Mouse (Mus musculus) forelimb bud, embryonic 11.5 days (tissue): ENCODE results near the gene Rab3a.

Experiments
- DNase-seq: peaks from one replicate; pipeline ENCODE4 v3.0.0-alpha.2; 2012; ENCODE audit warnings: low read depth, low spot score

Rab3a gene

DNA sequence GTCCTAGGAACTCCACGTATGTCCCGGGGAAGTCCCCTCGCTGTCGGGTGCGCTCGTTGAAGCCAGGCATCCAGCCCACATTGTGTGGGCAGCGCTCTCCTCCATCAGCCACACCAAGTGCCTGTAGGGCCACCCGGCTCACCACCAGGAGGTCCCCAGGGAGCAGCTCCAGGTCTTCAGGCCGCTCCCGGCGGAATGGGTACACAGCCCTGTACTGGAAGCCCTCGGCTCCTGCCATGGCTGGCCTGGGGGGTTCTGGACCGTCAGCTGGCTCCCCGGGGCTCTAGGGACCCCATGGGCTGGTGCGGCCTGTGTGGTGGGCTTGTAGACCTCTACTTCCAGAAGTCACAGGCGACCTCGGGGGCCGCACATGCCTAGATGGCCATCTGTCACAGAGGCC, 20.3 kb downstream of the Rab3a start:
- DNase-seq = no peak

DNA sequence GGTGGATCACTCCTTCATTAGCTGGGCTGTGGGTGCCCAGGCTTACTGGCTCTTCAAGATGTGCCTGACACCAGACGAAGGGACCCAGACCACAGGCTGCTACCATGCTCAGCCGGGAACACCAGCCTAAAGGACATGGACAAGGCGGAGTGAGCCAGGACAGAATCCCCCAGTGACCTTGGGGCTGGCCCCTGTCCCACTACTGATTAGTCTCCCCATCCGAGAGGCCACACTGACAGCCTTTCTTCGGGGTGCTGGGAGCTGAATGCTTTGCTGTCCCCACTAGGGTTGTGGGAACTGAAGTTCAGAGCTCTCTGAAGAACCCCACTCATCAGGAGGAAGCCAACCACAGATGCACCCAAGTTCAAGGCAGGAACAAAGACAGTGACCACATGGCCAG, 20.7 kb downstream of the Rab3a start:
- no peak for DNase-seq

DNA sequence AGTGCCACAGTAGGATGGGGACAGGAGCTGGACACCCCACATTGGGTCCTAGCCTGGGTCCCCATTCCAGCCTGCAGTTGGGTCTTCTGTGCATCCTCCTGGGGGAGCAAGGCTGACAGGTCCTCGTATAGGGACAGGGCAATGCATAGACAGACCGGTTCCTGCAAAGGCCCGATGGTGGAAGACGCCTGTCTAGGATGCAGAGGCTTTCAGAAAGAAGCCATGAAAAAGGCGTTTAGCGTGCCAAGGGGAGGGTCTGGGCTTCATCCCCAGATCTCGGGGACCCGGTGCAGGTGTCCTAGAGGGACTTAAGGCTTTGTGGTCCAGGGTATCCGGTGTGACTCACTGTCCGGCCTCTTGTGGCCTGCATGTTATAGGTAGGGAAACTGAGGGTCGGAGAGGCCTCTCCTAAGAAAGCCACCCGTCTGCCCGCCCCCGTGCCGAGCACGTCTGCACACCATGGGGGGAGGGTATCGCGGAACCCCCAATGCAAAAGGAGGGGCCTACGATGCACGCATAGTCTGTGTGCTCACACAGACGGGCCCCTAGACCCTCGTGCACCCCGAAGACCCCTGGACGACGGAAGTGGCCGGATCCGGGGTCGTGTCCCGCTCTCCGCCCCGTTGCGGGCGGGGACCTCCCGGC, 21.5 kb downstream of the Rab3a start:
- DNase-seq = no peak

GRCm38 (mm10) chr8:70776496-70777444, 22.3 kb downstream of the Rab3a start, which contains the start of gene Pik3r2:
Gene Pik3r2, minus strand, starts transcription at chr8:70776713.
- peak; percentile 97 for DNase-seq

GRCm38 (mm10) chr8:70780093-70780492, 25.6 kb downstream of the Rab3a start:
- DNase-seq = no peak

DNA sequence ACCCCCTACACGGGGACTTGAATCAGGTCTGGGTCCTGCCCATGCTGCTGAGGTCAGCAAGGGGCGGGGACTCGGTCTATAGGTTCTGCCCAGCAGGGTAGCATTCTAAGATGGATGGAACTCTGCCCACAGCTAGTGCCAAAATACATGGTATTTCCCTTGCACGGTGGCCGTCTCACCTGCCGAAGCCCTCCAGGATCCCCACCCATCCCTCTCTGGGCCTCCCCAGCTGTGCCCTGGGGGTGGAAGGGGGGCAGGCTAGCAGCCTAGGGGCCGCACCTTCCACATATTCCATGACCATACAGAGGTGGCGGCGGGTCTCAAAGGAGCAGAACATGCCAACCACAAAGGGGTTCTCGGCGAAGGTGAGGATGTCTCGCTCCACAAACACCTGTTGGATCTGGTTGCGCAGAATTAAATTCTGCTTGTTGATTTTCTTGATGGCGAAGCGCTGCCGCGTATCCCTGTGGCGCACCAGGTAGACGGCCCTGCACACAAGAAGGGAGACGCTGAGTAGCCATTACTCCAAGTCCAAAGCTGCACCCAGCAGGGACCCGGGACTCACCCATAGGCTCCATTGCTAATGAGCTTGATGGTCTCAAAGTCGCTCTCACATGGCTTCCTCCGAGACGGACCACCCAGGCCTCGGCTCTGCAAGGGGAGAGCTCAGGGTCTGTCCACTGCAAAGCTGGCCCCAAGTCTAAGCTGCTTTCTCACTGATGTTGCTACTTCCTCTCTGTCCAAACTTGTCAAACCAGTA, 32.0 kb downstream of the Rab3a start:
- no peak for DNase-seq

DNA sequence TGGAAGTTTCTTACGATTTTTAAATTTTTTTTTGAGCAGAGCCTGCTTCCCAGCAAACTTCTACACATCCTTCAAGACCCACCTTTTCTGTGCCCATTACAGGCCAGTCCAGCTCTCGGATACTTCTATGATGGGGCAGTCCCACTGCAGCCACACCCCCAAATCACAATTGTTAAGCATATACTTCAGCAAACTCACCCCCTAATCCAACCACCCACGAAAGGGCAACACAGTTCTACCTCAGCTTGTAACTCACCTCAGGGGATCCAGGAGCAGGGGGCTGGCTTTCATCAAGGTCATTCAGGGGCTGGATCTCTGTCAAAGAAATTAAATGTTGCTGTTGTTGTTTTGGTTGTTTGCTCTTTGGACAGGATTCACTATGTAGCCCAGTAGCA, 32.6 kb downstream of the Rab3a start:
- DNase-seq = no peak

DNA sequence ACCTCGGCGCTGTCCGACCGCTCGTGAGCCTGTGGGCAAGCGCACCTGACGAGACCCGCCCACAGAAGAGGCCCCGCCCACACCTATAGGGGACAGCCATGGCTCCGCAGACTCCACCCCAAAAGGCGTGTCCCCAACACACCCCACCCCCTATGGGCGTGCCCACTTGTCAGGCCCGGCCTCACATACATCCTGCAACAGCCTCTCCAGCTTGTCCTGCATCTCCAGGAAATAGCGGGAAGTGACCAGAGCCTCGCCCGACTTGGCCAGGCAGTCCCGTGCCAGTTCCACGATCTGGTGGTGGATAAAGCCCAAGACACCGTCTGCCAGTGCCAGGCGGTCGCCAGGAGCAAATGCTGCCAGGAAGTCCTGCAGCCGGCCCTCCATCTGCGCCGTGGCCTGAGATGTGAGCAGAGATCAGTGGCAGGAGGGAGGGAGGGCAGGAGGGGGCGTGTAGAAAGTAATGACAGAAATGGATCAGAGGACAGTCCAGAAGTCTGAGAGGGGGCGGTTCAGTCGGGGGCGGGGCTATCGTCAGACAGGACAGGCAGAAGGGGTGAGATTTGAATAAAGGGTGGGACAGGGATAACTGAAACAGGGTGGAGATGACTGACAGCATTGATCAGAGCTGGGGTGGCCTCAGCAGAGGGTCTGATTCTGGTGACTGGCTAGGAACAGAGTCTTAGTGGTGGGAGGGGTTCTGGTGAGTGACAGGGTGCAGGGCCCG, 33.6 kb downstream of the Rab3a start:
- peak; percentile 60 for DNase-seq

DNA sequence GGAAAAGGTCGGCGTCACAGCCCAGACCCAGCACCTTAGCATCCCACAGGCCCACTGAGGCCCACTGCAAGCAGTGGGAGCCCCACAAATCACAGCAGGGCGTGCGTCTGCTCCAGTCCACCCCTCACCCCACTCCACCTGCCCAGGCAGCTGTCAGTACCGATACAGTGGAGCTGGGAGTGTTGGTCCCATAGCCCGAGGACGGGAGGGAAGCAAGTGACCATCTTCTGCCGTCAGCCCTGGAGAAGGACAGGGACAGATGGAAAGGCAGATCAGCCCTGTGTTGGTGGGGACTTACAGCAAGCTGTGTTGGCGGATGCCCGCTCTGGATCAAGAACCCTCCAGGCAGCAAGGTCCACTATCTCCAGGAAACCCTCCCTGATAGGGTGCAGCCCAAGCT, 34.6 kb downstream of the Rab3a start:
- no peak for DNase-seq

DNA sequence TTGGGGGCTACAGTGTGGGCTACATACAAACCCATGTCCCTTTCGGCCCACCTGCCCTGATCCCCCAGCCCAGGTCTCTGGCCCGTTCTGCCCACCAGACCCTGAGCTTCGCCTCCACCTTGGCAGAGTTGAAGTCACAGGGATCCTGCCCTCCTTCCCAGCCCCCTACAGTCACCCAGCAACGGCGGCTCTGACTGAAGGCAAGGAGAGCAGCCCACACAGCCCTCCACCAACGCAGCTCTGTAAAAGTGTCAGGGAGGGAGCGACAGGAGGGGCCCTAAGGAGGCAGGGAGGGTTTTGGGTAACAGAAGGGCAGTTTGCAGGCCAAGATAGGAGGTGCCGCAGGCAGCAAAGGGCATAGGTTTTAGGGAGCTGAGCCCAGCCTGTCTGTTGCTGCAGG, 36.4 kb downstream of the Rab3a start:
- no peak for DNase-seq

DNA sequence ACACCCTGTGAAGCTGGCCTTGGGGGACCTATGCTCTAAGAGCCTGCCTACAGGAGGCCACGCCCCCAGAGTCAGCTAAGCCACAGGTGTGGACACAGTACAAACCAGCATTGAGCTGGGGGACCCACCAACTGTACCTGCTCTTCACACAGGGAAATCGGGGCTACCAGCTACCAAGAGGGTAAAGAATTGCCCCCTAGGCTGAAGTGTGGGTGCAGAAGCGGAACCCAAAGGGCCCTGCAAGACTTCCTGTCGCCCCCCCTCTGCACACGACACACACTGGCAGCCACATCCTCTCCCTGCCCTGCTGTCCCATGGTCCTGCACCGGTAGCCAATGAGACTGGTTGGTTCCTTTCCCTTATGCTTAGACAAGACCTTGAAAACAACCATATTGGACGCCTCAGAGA, 36.8 kb downstream of the Rab3a start:
- no peak for DNase-seq

DNA sequence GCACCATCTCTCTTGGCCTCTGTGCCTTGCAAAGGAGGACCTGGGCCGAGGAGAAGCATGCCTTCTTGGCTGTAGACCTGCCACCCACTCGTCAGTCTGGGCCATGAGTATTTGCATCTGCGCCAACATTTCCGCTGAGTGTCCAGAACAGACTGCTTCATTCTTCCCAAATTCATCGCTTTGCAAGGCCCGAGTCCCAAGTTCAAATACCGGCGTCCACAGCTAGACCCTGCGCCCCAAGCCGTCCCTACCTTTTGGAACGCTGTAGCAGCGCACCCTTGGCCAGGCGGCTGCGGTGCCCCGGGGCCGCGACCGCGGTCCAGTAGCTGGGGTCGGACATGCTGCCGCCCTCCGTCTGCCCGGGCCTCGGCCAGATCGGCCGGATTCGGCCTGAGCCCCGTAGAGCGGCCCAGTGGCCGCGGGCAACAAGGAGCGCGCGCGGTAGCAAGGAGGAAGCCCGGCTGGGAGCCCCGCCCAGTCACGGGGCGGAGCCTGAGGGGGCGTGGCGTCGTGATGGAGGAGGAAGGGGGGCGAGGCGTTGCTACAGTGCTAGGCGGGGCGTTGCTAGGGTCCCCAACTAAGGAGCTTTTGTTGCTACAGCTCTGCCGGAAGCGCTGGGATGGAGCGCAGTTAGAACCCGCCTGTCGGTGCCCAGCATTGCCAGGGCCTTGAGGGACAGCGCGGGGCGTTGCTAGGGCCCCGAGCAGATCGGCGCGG, 37.7 kb downstream of the Rab3a start:
- peak; percentile 96 for DNase-seq

DNA sequence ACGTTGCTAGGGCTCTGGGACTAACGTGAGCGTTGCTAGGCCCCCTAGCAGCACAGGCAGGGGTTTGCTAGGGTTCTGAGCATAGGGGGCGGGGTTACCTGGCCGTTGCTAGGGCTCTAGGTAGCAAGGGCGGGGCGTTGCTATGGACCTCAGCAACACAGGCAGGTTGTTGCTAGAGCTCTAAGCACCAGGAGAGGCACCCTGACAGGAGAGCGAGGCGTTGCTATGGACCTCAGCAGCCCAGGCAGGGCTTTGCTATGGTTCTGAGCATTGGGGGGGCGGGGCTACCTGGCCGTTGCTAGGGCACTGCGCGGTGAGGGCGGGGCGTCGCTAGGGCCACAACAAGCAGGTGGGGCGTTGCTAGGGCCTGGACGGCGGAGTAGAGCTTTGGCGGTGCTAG, 38.2 kb downstream of the Rab3a start:
- no peak for DNase-seq

- no peak for DNase-seq
Measured at GRCm38 (mm10) chr8:70794215-70794614, 39.7 kb downstream of the Rab3a start.

- DNase-seq = no peak
Measured at GRCm38 (mm10) chr8:70795370-70795769, 40.9 kb downstream of the Rab3a start.

DNA sequence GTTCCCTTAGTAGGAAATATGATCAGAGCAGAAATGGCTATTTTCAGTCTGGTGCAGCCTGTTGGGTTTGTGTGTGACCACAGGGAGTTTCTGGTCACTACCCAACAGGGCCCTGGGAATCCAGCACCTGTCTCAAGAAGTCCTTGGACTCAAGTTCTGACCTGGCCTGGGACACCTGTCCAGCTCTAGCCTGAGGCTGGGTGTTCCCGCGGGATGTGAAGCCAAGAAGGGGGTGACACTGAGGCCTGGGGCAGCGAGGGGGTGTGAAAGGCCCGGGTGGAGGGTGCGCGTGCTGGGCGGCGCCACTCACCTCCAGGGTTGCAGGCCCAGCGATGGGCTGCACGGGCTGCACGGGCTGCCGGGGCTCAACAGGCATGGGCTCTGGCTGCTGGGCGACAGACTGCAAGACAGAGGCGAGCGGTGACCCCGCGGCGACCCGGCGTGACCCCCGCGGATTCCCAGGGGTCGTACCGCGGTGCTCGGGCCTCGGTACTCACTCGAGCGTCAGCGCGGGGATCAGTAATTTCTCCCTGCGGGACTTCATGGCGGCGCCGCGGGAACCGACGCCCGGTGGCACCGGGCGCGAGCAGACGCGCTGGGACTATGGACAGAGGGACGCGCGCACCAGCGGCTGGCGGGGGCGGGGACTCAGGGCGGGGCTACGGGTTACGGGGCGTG, 42.1 kb downstream of the Rab3a start:
- DNase-seq = no peak

- DNase-seq = peak; percentile 93
Measured at GRCm38 (mm10) chr8:70797081-70798070, 42.9 kb downstream of the Rab3a start.

DNA sequence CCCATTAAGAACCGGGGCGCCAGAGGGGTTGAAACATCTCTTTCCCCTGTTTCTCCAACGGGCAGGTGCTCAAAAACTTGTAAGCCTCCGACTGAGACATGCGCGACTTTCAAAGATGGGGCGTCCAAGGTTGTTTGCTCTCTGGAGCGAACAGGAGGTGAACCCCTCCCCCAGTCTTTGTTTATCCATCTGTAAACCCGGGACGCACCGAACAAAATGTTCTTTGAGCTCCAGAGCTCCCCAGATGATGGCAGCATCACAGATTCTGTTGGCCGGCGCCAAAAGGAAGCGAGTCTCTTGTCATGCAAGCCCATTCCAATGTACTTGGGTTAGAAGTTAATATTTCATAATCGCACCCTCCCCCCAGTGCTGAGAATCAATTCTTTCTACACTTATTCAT, 43.8 kb downstream of the Rab3a start:
- DNase-seq = no peak

DNA sequence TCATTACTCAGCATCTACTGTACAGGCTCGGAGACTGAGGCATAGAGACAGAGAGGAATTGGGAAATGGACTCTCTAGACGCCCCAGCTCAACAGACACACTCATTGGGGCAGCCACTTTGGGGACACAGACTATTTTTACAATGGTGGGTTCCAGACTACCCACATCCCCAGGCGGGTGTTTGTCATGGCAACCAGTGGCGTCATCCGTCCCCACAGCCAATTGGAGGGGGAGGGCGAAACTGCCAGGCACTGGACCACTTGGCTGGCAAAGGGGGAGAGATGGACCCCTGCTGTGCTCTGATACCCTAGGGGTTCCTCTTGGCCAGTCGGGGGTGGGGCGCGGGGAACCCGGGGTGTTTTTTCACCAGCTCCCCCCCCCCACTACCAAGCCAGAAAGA, 46.2 kb downstream of the Rab3a start:
- no peak for DNase-seq
